Mouse (Mus musculus): ENCODE measurements at regions not wholly inside any gene's neighbourhood (a gene's known extent, or its start where the extent isn't known, plus 50 kb on each side); places are given as distances from the start of the nearest gene placed in this dataset.

- DNase-seq (ENCODE audit: extremely low spot score, low spot score), result no peak
These were observed 868.8 kb upstream of the Acvr2a start for GRCm38 (mm10) chr2:47945061-47945460.

DNA sequence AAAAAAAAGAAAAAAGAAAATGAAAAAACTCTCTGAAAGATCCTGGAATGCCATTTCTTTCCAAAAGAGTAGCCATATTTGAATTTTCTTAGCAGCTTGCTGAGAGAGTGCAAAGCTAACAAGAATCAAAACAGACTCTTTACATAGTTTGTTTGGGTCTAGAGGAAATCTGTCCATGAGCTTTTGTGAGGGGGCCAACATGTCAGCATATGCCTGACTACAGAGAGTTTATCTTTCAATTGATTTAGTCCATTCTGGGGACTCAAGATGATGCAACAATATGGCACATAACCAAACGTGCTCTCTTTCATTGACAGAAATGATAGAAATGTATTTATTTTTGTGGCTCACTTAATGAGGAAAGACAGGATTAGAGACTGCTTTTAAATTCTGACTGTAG lies 822.8 kb upstream of the Acvr2a start:
- DNase-seq (ENCODE audit: extremely low spot score, low spot score), result no peak

GRCm38 (mm10) chr2:47994185-47994584 lies 819.7 kb upstream of the Acvr2a start:
- DNase-seq (ENCODE audit: extremely low spot score, low spot score), result no peak

DNA sequence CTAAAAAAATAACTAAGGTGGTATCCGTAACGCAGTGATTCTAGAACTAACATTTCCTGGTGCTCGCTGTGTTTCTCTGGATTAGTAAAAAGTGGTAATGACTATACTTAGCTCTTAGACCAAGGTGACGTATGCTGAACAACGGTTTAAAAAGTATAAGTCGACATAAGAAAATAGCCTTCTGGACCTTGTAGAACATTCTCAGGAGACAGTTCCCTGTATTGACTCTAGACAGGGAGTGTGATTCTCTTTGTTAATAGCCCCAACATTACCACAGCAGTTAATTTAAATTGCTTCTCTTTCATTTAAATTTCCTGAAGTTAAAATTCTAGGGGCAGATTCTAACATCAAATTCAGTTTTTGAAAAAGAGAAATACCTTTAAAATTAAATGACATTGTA lies 812.7 kb upstream of the Acvr2a start:
- DNase-seq (ENCODE audit: extremely low spot score, low spot score), result no peak

GRCm38 (mm10) chr2:48001800-48002507 lies 812.0 kb upstream of the Acvr2a start:
- DNase-seq (ENCODE audit: extremely low spot score, low spot score), result no peak

DNA sequence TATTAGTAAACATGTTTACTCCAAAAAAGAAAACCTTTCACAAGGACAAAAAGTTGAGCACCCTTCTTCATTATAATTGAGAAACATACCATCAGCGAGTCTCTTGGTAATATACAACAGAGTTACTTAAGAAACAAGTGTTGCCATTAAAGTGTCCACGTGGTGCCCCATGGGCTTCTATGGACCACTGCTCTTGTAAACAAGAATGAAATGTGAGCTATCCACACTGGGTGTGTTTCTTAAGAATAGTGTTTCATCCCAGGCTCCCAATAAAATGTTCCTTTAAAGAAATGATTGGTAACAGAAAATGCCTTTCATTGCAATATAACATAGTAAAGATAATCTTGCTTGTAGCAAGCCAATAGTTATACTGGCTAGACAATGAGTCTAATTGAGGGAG lies 803.6 kb upstream of the Acvr2a start:
- DNase-seq (ENCODE audit: extremely low spot score, low spot score), result no peak

DNA sequence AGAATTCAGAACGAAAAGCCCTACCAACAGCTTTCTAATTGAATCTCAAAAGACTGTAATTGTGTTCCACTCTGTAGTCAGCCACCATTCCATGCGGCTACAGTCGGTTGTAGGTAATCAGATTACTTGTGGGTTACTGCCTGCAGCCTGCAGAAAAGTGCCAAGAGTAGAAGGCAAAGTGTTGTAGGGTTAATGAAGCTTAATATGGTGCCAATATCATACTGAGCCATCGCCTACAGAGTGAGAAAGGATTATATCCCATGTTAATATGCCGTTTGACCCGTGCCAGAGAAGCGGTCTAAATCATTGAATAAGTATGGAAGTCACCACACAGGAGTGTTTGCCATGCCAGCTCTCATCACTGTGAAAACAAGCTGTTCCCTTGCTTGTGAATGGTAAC lies 786.4 kb upstream of the Acvr2a start:
- DNase-seq (ENCODE audit: extremely low spot score, low spot score), result no peak

DNA sequence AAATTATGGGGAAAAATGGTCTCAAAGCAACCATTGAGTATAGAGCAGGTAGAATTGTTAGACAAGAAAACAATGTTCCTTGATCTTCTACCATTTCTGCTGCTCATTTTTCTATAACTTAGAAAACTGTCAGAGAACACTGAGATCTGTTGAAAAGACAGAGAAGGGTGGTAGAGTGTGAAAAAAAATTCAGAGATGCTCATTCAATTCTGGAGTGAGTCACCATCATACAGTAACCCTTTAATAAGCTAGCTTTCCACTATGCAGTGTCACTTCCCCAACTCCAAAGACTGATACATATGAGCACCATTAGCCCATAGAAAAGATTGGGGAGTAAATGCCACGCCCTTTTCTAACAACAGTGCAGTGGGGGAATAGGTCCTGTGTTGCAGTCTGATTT lies 752.5 kb upstream of the Acvr2a start:
- DNase-seq (ENCODE audit: extremely low spot score, low spot score), result no peak

DNA sequence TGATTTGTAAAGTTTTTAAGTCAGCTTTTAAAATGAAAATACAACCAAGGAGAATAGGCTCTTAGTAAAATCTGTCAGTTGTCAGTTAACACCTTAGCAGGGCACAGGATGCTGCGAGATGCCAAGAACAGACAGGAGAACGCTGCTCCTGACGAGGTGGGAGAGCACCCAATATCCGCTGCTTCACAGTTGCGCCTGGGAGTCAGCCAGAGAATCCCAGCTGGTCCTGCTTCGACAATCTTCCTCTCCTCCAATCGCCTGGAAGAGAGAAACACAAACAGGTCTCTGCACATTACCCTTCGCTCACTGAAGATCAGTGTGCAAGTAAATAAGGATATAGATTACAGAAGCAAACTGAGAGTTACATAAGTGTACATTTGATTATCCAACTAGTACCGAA lies 750.5 kb upstream of the Acvr2a start:
- DNase-seq (ENCODE audit: extremely low spot score, low spot score), result no peak

GRCm38 (mm10) chr2:48065162-48065561 lies 748.7 kb upstream of the Acvr2a start:
- no peak for DNase-seq (ENCODE audit: extremely low spot score, low spot score)

GRCm38 (mm10) chr2:48082120-48082799 lies 731.6 kb upstream of the Acvr2a start:
- DNase-seq (ENCODE audit: extremely low spot score, low spot score), result no peak

GRCm38 (mm10) chr2:48098287-48098686 lies 715.6 kb upstream of the Acvr2a start:
- no peak for DNase-seq (ENCODE audit: extremely low spot score, low spot score)

GRCm38 (mm10) chr2:48098931-48099531 lies 714.9 kb upstream of the Acvr2a start:
- peak; percentile 35 for DNase-seq (ENCODE audit: extremely low spot score, low spot score)

- DNase-seq (ENCODE audit: extremely low spot score, low spot score), result no peak
These were observed 690.2 kb upstream of the Acvr2a start for GRCm38 (mm10) chr2:48123662-48124061.

DNA sequence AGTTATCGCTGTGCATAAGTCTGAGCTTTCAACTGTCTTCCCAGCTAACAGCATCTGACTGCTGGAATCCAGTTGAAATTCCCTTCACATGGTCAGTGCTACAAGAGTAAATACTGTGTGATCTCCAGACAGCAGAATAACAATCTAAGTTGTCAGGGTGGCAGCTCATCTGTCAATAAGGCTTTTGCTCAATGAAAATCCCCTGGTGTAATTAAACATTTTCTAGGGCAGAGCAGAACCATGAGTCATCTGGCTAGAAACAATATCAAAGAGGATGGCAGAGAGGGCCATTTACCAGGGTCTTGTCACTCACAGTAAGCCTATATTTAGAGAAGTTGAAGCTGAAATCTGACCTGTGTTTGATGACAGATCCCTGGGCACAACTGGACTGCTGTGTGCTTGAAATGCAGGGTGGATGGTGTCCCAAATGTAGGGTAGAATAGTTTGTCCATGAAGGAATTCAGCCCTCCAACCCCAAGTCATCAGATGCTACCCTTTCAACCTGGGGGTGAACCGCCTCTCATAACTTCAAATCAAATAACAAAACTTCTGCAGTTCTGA lies 675.8 kb upstream of the Acvr2a start:
- no peak for DNase-seq (ENCODE audit: extremely low spot score, low spot score)

DNA sequence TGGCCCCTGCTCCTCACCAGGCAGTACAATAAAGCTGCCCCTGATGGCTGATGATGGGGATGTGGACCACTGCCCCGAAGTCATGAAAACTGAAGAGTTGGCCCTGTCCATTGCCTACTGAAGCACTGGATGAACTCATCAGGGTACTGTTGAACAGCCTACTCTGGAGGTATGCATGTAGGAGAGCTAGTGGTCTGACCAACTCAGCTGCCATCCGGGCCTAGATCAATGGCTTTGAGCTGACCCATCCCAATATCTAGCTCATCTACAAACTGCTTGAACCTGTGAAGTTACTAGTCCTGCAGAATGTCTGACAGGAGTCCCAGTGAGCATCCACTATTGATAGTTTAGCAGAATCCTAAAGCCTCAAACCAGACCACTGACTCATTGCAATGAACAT lies 672.6 kb upstream of the Acvr2a start:
- no peak for DNase-seq (ENCODE audit: extremely low spot score, low spot score)

GRCm38 (mm10) chr2:48154706-48155105 lies 659.2 kb upstream of the Acvr2a start:
- DNase-seq (ENCODE audit: extremely low spot score, low spot score), result no peak

DNA sequence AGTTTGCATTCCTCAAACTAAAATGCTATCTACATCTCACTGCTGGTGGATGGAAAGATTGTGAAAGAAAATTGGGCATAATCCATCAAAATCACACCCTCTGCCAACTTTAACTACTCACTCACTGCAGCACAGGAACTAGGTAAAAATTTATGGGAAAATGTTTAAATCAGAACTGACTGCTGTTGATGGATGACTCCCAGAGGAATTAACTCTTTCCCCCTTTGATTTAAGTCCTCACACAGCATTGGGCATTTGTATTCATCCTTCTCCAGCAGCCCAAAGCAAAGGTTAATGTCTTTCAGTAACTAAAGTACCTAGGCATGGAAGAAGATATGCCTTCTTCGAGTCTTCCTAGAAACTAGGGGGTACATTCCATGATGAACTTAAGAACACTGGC lies 641.3 kb upstream of the Acvr2a start:
- DNase-seq (ENCODE audit: extremely low spot score, low spot score), result no peak

DNA sequence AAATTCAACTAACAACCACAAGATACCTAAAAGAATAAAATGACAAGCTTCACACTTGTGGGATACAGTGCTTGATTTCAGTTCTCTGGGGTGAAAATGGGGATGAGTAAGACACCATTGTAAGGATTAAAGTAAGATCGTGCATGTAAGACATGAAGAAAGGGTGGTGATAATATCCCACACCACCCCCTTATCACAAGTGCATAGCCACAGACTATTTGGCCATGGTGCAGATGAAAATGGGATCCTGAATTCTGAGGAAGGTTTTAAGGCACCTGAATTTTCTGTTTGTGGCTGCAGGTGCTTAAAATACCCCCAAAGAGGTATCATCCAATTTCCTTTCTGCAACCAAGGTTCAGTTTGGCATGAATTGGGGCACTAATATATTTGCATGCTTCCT lies 627.7 kb upstream of the Acvr2a start:
- no peak for DNase-seq (ENCODE audit: extremely low spot score, low spot score)

- DNase-seq (ENCODE audit: extremely low spot score, low spot score), result no peak
These were observed 627.3 kb upstream of the Acvr2a start for GRCm38 (mm10) chr2:48186609-48187008.

DNA sequence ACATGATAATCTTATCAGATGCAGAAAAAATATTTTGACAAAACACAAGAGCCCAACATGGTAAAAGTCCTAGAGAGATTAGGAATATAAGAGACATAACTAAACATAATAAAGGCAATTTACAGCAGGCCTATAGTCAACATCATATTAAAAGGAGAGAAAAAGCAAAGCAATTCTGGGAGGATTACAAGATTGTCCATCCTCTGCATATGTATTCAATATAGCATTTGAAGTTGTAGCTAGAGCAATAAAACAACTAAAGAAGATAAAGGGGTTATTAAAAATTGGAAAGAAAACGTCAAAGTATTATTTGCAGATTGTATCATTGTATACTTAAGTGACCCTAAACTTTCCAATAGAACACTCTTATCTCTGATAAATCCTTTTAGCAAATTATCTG lies 602.1 kb upstream of the Acvr2a start:
- DNase-seq (ENCODE audit: extremely low spot score, low spot score), result no peak

DNA sequence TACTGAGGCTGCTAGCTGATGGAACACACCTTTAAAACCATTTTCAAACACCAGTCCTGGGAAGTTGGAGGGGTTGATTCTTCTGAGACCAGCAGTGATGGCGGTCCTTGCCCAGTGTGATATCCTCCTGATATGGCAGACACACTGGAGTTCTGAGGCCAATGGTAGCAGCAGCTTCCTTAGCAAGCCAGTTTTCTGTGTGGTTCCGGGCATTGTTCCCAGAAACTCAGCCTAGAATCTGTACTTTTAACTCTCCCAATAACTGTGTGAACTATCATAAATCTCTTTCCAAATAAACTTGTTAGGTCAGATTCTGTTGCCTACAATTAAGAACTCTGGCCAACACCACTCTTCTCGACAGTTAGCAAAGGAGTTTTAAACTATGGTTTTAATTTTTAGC lies 593.1 kb upstream of the Acvr2a start:
- no peak for DNase-seq (ENCODE audit: extremely low spot score, low spot score)

Measured in neural tube, embryonic 10.5 days (tissue).